10 mouse cellular contexts compared by ENCODE assay signal in genomic region chr6:121098511-121099227, GRCm38 (mm10). TPM values are rescaled to one million over a fixed set of nuclear protein-coding genes. Genes with fewer than 3 reads are reported as not detected.
DNase-seq lines count a peak whose midpoint lies in the region; ATAC-seq lines count a peak whose summit lies in the region.
"Had no signal": no experiment of that assay in that cellular context is flagged by ENCODE, and none has a peak within 500 bp of the region (broad histone marks: within the 10 kb centered on the region; RNA-seq: fewer than 3 reads in every experiment).

No protein-coding gene starts in this region.

- DNase-seq in kidney, adult 11 months: peak; percentile 44
- peak; percentile 53 for DNase-seq in cerebellum, adult 11 months
- DNase-seq in cerebellum, postnatal 36 days: peak; percentile 55 to 63
- DNase-seq in spleen, postnatal 36 days (ENCODE audit: low spot score in 2 of 2): no peak
- DNase-seq: lung, embryonic 14.5 days had no signal

- H3K27ac ChIP-seq in kidney, embryonic 15.5 days: no peak overlapping the region
- H3K27ac ChIP-seq in liver, embryonic 15.5 days (replicated peaks): peak overlapping the region; percentile 34
- H3K27ac ChIP-seq in intestine, embryonic 16.5 days (ENCODE audit: low read length): no peak overlapping the region
- H3K27ac ChIP-seq: heart, adult 2 months; stomach, embryonic 15.5 days had no signal

- no peaks in the 10 kb centered on the region for H3K36me3 ChIP-seq in kidney, embryonic 15.5 days
- peaks cover 28% of the 10 kb centered on the region for H3K36me3 ChIP-seq in liver, embryonic 15.5 days (replicated peaks)
- no peaks in the 10 kb centered on the region for H3K36me3 ChIP-seq in intestine, embryonic 16.5 days (ENCODE audit: control insufficient read depth, insufficient read depth, low read length)
- H3K36me3 ChIP-seq: stomach, embryonic 15.5 days had no signal

- H3K4me3 ChIP-seq in kidney, embryonic 15.5 days (replicated peaks): no peak overlapping the region
- no peak overlapping the region for H3K4me3 ChIP-seq in liver, embryonic 15.5 days (replicated peaks)
- H3K4me3 ChIP-seq in intestine, embryonic 16.5 days (ENCODE audit: low read length): no peak overlapping the region
- H3K4me3 ChIP-seq: heart, adult 2 months; stomach, embryonic 15.5 days had no signal

- H3K9me3 ChIP-seq in kidney, embryonic 15.5 days (replicated peaks): no peaks in the 10 kb centered on the region
- H3K9me3 ChIP-seq in liver, embryonic 15.5 days (replicated peaks): no peaks in the 10 kb centered on the region
- H3K9me3 ChIP-seq in intestine, embryonic 16.5 days (ENCODE audit: control insufficient read depth, low read length): no peaks in the 10 kb centered on the region
- H3K9me3 ChIP-seq: stomach, embryonic 15.5 days had no signal

- 78% methylated on average over 9 of the region's 9 CpGs for WGBS in kidney, embryonic 15.5 days
- 48% methylated on average over 9 of the region's 9 CpGs for WGBS in liver, embryonic 15.5 days (ENCODE audit: insufficient replicate concordance)
- WGBS in intestine, embryonic 16.5 days: 76% methylated on average over 9 of the region's 9 CpGs

- ATAC-seq in kidney, embryonic 15.5 days (replicated peaks; ENCODE audit: low FRiP score): no peak
- no peak for ATAC-seq in liver, embryonic 15.5 days (ENCODE audit: insufficient read depth)
- no peak for ATAC-seq in intestine, embryonic 16.5 days

- H3K9ac ChIP-seq in kidney, embryonic 15.5 days: no peak overlapping the region
- H3K9ac ChIP-seq in liver, embryonic 15.5 days: peak overlapping the region; percentile 12; the same call in 1 of the 2 replicates
- H3K9ac ChIP-seq in intestine, embryonic 16.5 days (ENCODE audit: low read depth, low read length): no peak overlapping the region
- H3K9ac ChIP-seq: lung, embryonic 14.5 days; stomach, embryonic 15.5 days had no signal

- no peak overlapping the region for H3K4me2 ChIP-seq in kidney, embryonic 15.5 days
- peak overlapping the region; percentile 13; the same call in 1 of the 2 replicates for H3K4me2 ChIP-seq in liver, embryonic 15.5 days
- no peak overlapping the region for H3K4me2 ChIP-seq in intestine, embryonic 16.5 days (ENCODE audit: low read depth, low read length)
- H3K4me2 ChIP-seq: lung, embryonic 14.5 days; stomach, embryonic 15.5 days had no signal

- H3K4me1 ChIP-seq in kidney, embryonic 15.5 days: peaks cover 26% of the 10 kb centered on the region
- H3K4me1 ChIP-seq in liver, embryonic 15.5 days (replicated peaks): peaks cover 100% of the 10 kb centered on the region
- H3K4me1 ChIP-seq in intestine, embryonic 16.5 days (ENCODE audit: control insufficient read depth, insufficient read depth, low read length): peaks cover 5% of the 10 kb centered on the region; the same call in 1 of the 2 replicates

- no peaks in the 10 kb centered on the region for H3K27me3 ChIP-seq in kidney, embryonic 15.5 days
- no peaks in the 10 kb centered on the region for H3K27me3 ChIP-seq in liver, embryonic 15.5 days
- H3K27me3 ChIP-seq in intestine, embryonic 16.5 days (replicated peaks; ENCODE audit: control insufficient read depth, insufficient read depth, low read length): no peaks in the 10 kb centered on the region
- H3K27me3 ChIP-seq: stomach, embryonic 15.5 days had no signal

RNA-seq across cellular contexts. Expression of gene Mical3, which starts 32.1 kb away (rescaled TPM):
- polyA plus RNA-seq in kidney, embryonic 15.5 days (2015; fragmentation: Nextera tagmentation; extraction: Ambion mirVana): 12.0 and 13.1 TPM in 2 replicates
- 8.7 and 11.5 TPM in 2 replicates for polyA plus RNA-seq in liver, embryonic 15.5 days (2015; fragmentation: Nextera tagmentation; extraction: Ambion mirVana)
- polyA plus RNA-seq in intestine, embryonic 16.5 days (2015; fragmentation: Nextera tagmentation; extraction: Ambion mirVana): 4.8 and 5.5 TPM in 2 replicates

Comparison
In these comparisons a context has a peak if more than half of its experiments do, and no peak if none do; other contexts are left out.
1. DNase-seq: peak in kidney, adult 11 months (single experiment), cerebellum, adult 11 months (single experiment) and cerebellum, postnatal 36 days (2 of 2); none in spleen, postnatal 36 days (0 of 2).